Comparison of ENCODE assay signal across 14 mouse cellular contexts in genomic region chr6:135188629-135189028, GRCm38 (mm10).
"Had no signal": no experiment of that assay in that cellular context is flagged by ENCODE, and none has a peak within 500 bp of the region (broad histone marks: within the 10 kb centered on the region; RNA-seq: fewer than 3 reads in every experiment).

No protein-coding gene starts in this region.

- H3K27me3 ChIP-seq: limb, embryonic 12.5 days; liver, embryonic 13.5 days; lung, embryonic 15.5 days had no signal

- ATAC-seq: liver, postnatal 0 days had no signal

- DNase-seq: kidney, adult 9 months; kidney, postnatal 4 days; liver; liver, embryonic 13.5 days; liver, postnatal 0 days; midbrain, embryonic 14.5 days; right cerebral cortex, adult 18-20 months; right cerebral cortex, postnatal 25 days; thymus, adult 18-20 months; thymus, postnatal 14 days had no signal

- H3K4me3 ChIP-seq: layer of hippocampus, adult 2 months; limb, embryonic 12.5 days; liver, embryonic 13.5 days; lung, embryonic 15.5 days had no signal

- H3K9ac ChIP-seq: limb, embryonic 12.5 days; liver, embryonic 13.5 days; liver, postnatal 0 days; lung, embryonic 15.5 days had no signal

- H3K9me3 ChIP-seq: limb, embryonic 12.5 days; liver, embryonic 13.5 days; lung, embryonic 15.5 days had no signal

- H3K27ac ChIP-seq: kidney, postnatal 0 days; layer of hippocampus, adult 2 months; limb, embryonic 12.5 days; liver, embryonic 13.5 days; lung, embryonic 15.5 days had no signal

- H3K4me1 ChIP-seq: limb, embryonic 12.5 days; lung, embryonic 15.5 days had no signal

- H3K36me3 ChIP-seq: limb, embryonic 12.5 days; lung, embryonic 15.5 days had no signal
